Mouse (Mus musculus): ENCODE measurements around the gene Paox. TPM values are rescaled to one million over a fixed set of nuclear protein-coding genes. Genes with fewer than 3 reads are reported as not detected.

Paox gene
- polyA plus RNA-seq, 1 experiment from 2014 or later = 12.4 TPM

DNA sequence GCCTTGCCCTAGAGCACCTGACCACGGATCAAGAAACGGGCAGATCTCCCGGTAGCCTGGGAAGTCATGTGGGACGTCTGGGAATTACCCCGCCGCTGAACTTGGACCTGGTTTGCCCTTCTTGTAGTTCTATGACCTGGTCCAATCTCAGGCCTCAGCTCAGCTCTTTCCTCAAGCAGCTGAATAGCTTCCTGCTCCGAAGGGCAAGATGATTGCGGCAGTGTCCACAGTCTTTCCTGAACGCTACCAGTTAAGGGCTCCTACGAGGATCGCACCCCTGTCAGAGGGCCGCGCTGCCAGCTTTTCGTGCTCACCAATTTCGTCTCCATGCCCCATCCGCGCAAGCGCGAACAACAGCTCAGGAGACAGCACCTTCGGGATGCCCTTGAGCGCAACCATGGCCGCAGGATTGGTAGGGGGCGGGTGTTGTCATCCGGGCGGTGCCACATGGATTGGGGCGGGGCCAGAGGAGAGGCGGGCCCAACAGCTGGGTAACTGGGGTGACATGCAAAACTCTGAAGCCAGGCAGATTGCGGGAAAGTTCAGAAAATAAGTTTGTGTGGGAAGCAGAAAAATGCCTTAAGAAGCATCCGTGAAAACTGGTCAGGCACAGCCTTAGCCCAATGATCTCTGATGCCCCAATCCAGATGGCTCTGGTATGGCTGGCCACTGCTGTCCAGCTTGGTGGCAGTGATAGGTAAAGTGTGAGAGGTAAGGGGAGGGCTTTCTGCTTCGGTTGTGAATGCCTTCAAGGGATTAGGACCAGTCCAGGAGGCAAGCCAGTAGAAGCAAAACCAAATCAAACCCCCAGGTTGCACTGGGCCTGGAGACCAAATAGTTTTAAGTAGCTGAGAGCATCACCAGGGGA is 13.4 kb upstream of the Paox start, which contains the start of gene Fuom:
Gene Fuom, minus strand, starts transcription at position 449 of the 868 bp plus-strand sequence.
- Histone ChIP-seq H3K4me1 (ENCODE audit: control insufficient read depth in 2 of 2, insufficient read depth in 2 of 2, low read length in 2 of 2) (peaks cover 5 to 11% of the 10 kb centered on the region in 2 experiments), H3K4me2 (ENCODE audit: low read length) (peak within 1 kb of the TSS; percentile 85), H3K4me3 (ENCODE audit: control insufficient read depth in 1 of 2, insufficient read depth in 1 of 2, low read depth in 1 of 2, low read length in 2 of 2) (peak within 1 kb of the TSS; percentile 56 to 70), H3K9ac (ENCODE audit: low read length) (peak within 1 kb of the TSS; percentile 83), H3K27me3 (ENCODE audit: control insufficient read depth, insufficient read depth, low read length) (no peaks in the 10 kb centered on the region), H3K36me3 (ENCODE audit: control insufficient read depth, insufficient read depth, low read length) (peaks cover 42% of the 10 kb centered on the region), H3K27ac (replicated peaks in 1 of 2; ENCODE audit: control insufficient read depth in 1 of 2, insufficient read depth in 1 of 2, low read depth in 2 of 2, low read length in 2 of 2) (peak within 1 kb of the TSS; percentile 89 to 93), H3K9me3 (ENCODE audit: control insufficient read depth, low read length) (no peaks in the 10 kb centered on the region)
- ATAC-seq (ENCODE audit: insufficient number of reproducible peaks, insufficient read depth, low FRiP score, low read depth) = peak; percentile 89
- WGBS = under 1% methylated on average over 30 of the region's 30 CpGs

DNA sequence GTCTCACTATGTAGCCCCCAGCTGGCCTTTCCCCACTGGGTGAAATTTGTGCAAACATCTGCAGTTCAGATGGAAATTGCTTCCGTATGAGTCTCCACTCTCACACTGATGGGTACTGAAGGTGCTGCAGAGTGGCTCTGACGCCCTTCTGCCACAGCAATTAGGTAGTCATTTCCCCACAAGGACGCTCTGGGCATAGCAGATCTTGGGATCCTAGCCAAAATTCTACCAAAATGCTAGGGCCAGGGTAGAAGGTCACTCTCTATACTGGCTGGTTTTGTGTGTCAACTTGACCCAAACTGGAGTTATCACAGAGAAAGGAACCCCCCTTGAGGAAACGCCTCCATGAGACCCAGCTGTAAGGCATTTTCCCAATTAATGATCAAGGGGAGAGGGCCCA is 11.6 kb upstream of the Paox start:
- no peaks in the 10 kb centered on the region for H3K9me3 ChIP-seq (ENCODE audit: control insufficient read depth, low read length)
- H3K36me3 ChIP-seq (ENCODE audit: control insufficient read depth, insufficient read depth, low read length) = peaks cover 59% of the 10 kb centered on the region
- H3K4me3 ChIP-seq (ENCODE audit: control insufficient read depth in 1 of 2, insufficient read depth in 1 of 2, low read depth in 1 of 2, low read length in 2 of 2) = no peak overlapping the region
- H3K27ac ChIP-seq (replicated peaks in 1 of 2; ENCODE audit: control insufficient read depth in 1 of 2, insufficient read depth in 1 of 2, low read depth in 2 of 2, low read length in 2 of 2) = no peak overlapping the region
- no peak overlapping the region for H3K9ac ChIP-seq (ENCODE audit: low read length)
- ATAC-seq (ENCODE audit: insufficient number of reproducible peaks, insufficient read depth, low FRiP score, low read depth) = no peak
- no peak overlapping the region for H3K4me2 ChIP-seq (ENCODE audit: low read length)
- peaks cover 5 to 11% of the 10 kb centered on the region in 2 experiments for H3K4me1 ChIP-seq (ENCODE audit: control insufficient read depth in 2 of 2, insufficient read depth in 2 of 2, low read length in 2 of 2)
- no peaks in the 10 kb centered on the region for H3K27me3 ChIP-seq (ENCODE audit: control insufficient read depth, insufficient read depth, low read length)
- 81% methylated on average over 4 of the region's 4 CpGs for WGBS

DNA sequence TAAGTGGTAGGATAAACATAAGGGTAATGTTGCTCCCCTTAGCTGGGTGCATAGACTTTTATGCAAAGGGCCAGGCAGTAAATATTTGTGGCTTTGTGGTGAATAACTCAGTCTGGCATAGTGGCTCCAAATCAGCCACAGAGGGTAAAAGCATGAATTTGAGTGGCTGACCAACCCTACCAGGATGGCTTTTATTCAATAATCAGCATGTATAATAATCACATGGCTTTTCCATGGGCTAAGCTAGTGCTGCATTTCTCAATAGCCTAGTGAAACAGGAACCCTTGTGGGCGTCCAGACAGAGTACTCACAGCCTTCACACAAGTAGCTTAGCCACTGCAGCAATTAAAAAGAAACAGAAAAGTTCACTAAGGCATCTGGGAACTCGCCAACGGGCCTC is 3.7 kb upstream of the Paox start:
- ATAC-seq (ENCODE audit: insufficient number of reproducible peaks, insufficient read depth, low FRiP score, low read depth) = no peak
- no peak overlapping the region for H3K27ac ChIP-seq (replicated peaks in 1 of 2; ENCODE audit: control insufficient read depth in 1 of 2, insufficient read depth in 1 of 2, low read depth in 2 of 2, low read length in 2 of 2)
- H3K4me3 ChIP-seq (ENCODE audit: control insufficient read depth in 1 of 2, insufficient read depth in 1 of 2, low read depth in 1 of 2, low read length in 2 of 2) = no peak overlapping the region
- peaks cover 59% of the 10 kb centered on the region for H3K36me3 ChIP-seq (ENCODE audit: control insufficient read depth, insufficient read depth, low read length)
- no peak overlapping the region for H3K4me2 ChIP-seq (ENCODE audit: low read length)
- peaks cover 0 to 5% of the 10 kb centered on the region in 2 experiments; a peak in 1 of 4 replicates for H3K4me1 ChIP-seq (ENCODE audit: control insufficient read depth in 2 of 2, insufficient read depth in 2 of 2, low read length in 2 of 2)
- H3K9me3 ChIP-seq (ENCODE audit: control insufficient read depth, low read length) = no peaks in the 10 kb centered on the region
- H3K9ac ChIP-seq (ENCODE audit: low read length) = no peak overlapping the region
- H3K27me3 ChIP-seq (ENCODE audit: control insufficient read depth, insufficient read depth, low read length) = no peaks in the 10 kb centered on the region
- WGBS = 53% methylated on average over 3 of the region's 3 CpGs

DNA sequence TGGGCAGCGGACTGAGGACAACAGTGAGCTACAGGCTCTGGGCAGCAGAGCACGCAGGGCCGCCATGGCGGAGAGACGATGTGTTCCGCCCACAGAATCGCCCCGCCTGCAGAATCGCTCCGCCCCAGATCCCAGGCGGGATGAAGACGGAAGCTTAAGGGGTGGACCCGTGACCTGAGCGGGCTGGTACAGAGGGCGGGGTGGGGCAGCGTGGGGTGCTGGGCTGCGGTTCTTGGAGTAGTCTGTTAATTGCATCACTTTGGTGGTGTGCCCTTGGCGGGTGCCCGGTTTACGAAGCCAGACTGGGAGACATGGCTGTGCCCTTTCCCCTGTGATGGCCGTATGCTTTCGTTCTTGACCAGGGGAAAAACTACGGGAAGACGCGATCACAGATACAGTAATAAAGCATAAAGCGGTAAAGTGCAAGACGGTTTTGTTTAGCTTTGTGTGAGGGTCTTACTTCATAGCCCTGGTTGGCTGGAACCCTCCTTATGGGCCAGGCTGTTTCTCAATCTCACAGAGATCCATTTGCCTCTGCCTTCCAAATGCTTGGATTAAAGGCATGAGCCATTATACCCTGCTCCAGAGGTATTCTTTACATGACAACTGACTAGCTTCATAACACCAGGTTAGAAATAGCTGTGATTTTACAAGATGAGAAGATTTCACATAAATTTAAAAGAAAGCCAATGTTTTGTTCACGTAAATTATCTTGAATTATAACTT is 893 bp downstream of the Paox start, which contains the start of gene Echs1:
Gene Echs1, minus strand, starts transcription at position 148 of the 726 bp plus-strand sequence.
- peaks cover 2 to 5% of the 10 kb centered on the region in 2 experiments; a peak in 2 of 4 replicates for H3K4me1 ChIP-seq (ENCODE audit: control insufficient read depth in 2 of 2, insufficient read depth in 2 of 2, low read length in 2 of 2)
- H3K4me2 ChIP-seq (ENCODE audit: low read length) = peak within 1 kb of the TSS; percentile 96
- H3K9ac ChIP-seq (ENCODE audit: low read length) = peak within 1 kb of the TSS; percentile 94
- H3K27ac ChIP-seq (replicated peaks in 1 of 2; ENCODE audit: control insufficient read depth in 1 of 2, insufficient read depth in 1 of 2, low read depth in 2 of 2, low read length in 2 of 2) = peak within 1 kb of the TSS; percentile 90 to 91
- H3K36me3 ChIP-seq (ENCODE audit: control insufficient read depth, insufficient read depth, low read length) = peaks cover 14% of the 10 kb centered on the region
- 4% methylated on average over 28 of the region's 28 CpGs for WGBS
- H3K4me3 ChIP-seq (ENCODE audit: control insufficient read depth in 1 of 2, insufficient read depth in 1 of 2, low read depth in 1 of 2, low read length in 2 of 2) = peak within 1 kb of the TSS; percentile 87 to 92
- ATAC-seq (ENCODE audit: insufficient number of reproducible peaks, insufficient read depth, low FRiP score, low read depth) = peak; percentile 96
- H3K27me3 ChIP-seq (ENCODE audit: control insufficient read depth, insufficient read depth, low read length) = no peaks in the 10 kb centered on the region
- no peaks in the 10 kb centered on the region for H3K9me3 ChIP-seq (ENCODE audit: control insufficient read depth, low read length)

DNA sequence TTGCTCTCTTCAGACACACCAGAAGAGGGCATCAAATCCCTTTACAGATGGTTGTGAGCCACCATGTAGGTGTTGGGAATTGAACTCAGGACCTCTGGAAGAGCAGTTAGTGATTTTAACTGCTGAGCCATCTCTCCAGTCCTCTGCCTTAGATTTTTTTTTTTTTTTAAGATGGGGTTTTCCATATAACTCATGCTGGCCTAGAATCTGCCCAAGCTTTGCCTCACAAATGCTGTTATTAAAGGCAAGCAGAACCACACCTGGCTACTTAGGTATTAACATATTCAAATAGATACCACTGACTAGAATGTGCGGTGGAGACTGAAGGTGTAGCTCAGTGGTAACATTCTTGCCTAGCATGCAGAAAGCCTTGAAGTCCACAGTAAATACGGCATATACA is 4.9 kb downstream of the Paox start:
- H3K27ac ChIP-seq (replicated peaks in 1 of 2; ENCODE audit: control insufficient read depth in 1 of 2, insufficient read depth in 1 of 2, low read depth in 2 of 2, low read length in 2 of 2) = no peak overlapping the region
- ATAC-seq (ENCODE audit: insufficient number of reproducible peaks, insufficient read depth, low FRiP score, low read depth) = no peak

DNA sequence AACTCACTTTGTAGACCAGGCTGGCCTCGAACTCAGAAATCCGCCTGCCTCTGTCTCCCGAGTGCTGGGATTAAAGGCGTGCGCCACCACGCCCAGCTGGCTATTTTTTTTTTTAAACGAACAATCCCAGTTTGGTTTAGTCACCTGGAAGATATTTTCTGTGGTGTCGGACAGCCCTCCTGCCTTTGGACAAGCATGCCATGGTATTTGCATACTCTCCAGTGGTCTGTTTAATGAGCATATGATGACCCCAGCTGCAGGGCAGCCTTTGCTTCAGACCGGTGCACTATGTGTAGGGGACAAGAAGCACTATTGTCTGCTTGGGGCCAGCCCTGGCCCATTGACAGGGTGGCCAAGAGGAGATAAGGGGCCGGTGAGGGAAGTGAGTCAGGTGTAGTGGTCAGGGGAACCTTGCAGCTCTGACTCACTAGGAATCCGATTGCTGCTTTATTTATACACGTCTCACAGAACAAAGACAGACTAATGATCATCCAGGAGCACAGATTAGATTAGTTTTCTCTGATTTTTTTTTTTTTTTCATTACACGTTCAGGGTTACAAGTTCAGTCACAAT is 5.8 kb downstream of the Paox start:
- ATAC-seq (ENCODE audit: insufficient number of reproducible peaks, insufficient read depth, low FRiP score, low read depth) = no peak
- H3K4me1 ChIP-seq (ENCODE audit: control insufficient read depth in 2 of 2, insufficient read depth in 2 of 2, low read length in 2 of 2) = peaks cover 0 to 2% of the 10 kb centered on the region in 2 experiments; a peak in 1 of 4 replicates
- H3K36me3 ChIP-seq (ENCODE audit: control insufficient read depth, insufficient read depth, low read length) = no peaks in the 10 kb centered on the region
- no peak overlapping the region for H3K4me3 ChIP-seq (ENCODE audit: control insufficient read depth in 1 of 2, insufficient read depth in 1 of 2, low read depth in 1 of 2, low read length in 2 of 2)
- no peaks in the 10 kb centered on the region for H3K9me3 ChIP-seq (ENCODE audit: control insufficient read depth, low read length)
- no peak overlapping the region for H3K27ac ChIP-seq (replicated peaks in 1 of 2; ENCODE audit: control insufficient read depth in 1 of 2, insufficient read depth in 1 of 2, low read depth in 2 of 2, low read length in 2 of 2)
- no peaks in the 10 kb centered on the region for H3K27me3 ChIP-seq (ENCODE audit: control insufficient read depth, insufficient read depth, low read length)
- WGBS = 65% methylated on average over 12 of the region's 13 CpGs
- H3K9ac ChIP-seq (ENCODE audit: low read length) = no peak overlapping the region
- no peak overlapping the region for H3K4me2 ChIP-seq (ENCODE audit: low read length)

More for the DNA sequence above, 4.9 kb downstream of the Paox start:
- no peak overlapping the region for H3K4me3 ChIP-seq (ENCODE audit: control insufficient read depth in 1 of 2, insufficient read depth in 1 of 2, low read depth in 1 of 2, low read length in 2 of 2)
- H3K36me3 ChIP-seq (ENCODE audit: control insufficient read depth, insufficient read depth, low read length) = no peaks in the 10 kb centered on the region
- no peak overlapping the region for H3K9ac ChIP-seq (ENCODE audit: low read length)
- H3K9me3 ChIP-seq (ENCODE audit: control insufficient read depth, low read length) = no peaks in the 10 kb centered on the region
- 85% methylated on average over 2 of the region's 2 CpGs for WGBS
- no peaks in the 10 kb centered on the region for H3K27me3 ChIP-seq (ENCODE audit: control insufficient read depth, insufficient read depth, low read length)
- H3K4me2 ChIP-seq (ENCODE audit: low read length) = no peak overlapping the region
- H3K4me1 ChIP-seq (ENCODE audit: control insufficient read depth in 2 of 2, insufficient read depth in 2 of 2, low read length in 2 of 2) = peaks cover 2 to 3% of the 10 kb centered on the region in 2 experiments; a peak in 2 of 4 replicates

DNA sequence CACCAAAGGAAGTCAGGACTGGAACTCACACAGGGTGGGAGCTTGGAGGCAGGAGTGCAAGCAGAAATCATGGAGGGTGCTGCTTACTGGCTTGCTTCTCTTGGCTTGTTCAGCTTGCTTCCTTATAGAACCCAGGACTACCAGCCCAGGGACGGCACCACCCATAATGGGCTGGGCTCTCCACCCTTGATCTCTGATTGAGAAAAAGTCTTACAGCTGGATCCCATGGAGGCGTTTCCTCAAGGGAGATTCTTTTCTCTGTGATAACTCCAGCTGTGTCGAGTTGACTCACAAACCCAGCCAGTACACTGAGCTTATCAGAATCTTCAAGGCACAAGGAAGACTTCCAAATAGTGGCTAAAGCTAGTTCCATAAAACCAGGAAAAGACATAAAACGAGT is 7.2 kb downstream of the Paox start:
- Histone ChIP-seq H3K36me3 (ENCODE audit: control insufficient read depth, insufficient read depth, low read length) (no peaks in the 10 kb centered on the region), H3K4me1 (ENCODE audit: control insufficient read depth in 2 of 2, insufficient read depth in 2 of 2, low read length in 2 of 2) (peaks cover 0 to 3% of the 10 kb centered on the region in 2 experiments; a peak in 1 of 4 replicates), H3K4me2 (ENCODE audit: low read length) (no peak overlapping the region), H3K27me3 (ENCODE audit: control insufficient read depth, insufficient read depth, low read length) (no peaks in the 10 kb centered on the region), H3K9me3 (ENCODE audit: control insufficient read depth, low read length) (no peaks in the 10 kb centered on the region), H3K27ac (replicated peaks in 1 of 2; ENCODE audit: control insufficient read depth in 1 of 2, insufficient read depth in 1 of 2, low read depth in 2 of 2, low read length in 2 of 2) (no peak overlapping the region), H3K4me3 (ENCODE audit: control insufficient read depth in 1 of 2, insufficient read depth in 1 of 2, low read depth in 1 of 2, low read length in 2 of 2) (no peak overlapping the region), H3K9ac (ENCODE audit: low read length) (no peak overlapping the region)
- ATAC-seq (ENCODE audit: insufficient number of reproducible peaks, insufficient read depth, low FRiP score, low read depth) = no peak
- WGBS = 25% methylated on average over 4 of the region's 4 CpGs
